Mouse (Mus musculus): ENCODE measurements around the gene Cdc42ep1.

Gene Cdc42ep1

DNA sequence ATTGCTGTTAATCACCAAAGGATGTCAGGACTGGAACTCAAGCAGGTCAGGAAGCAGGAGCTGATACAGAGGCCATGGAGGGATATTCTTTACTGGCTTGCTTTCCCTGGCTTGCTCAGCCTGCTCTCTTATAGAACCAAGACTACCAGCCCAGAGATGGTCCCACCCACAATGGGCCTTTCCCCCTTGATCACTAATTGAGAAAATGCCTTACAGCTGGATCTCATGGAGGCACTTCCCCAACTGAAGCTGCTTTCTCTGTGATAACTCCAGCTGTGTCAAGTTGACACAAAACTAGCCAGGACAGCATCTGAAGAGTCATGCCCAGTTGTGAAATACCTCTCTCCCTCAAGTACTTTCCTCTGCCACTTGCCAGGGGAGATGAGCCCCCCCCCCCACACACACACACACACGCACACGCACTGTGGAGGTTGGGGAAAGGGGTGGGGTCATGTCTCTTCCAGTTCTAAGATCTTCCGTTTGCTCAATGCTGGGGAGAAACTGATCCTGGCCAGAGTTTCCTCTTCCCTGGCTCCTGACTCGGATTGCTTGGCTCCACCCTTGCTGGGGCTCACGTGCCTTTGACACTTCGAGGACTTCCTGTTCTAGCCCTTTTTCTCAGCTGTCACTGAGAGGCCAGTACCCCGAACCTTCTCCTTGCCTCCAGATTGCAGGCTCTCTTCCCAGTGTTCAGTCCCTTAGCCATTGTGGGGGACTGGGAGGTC is 36.5 kb downstream of the Cdc42ep1 start:
- DNase-seq: peak; percentile 71

DNA sequence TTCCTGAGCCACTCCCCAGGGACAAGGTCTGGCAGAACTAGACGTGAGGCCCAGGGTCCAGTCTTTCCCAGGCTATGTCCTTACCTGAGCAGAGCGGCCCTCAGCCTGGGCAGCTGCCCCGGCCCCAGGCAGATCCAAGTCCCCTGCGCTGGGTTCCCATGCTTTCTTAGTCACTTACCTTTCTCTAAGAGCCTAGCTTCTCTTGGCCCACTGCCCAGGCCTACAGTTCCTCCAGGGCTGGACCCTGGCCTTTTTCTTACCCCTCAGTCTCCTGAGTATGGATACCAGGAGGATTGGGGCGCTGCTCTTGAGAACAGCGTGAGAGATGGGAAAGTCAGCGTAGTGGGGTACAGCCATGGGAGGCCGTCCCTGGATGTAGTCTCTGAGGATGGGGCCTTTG is 38.0 kb downstream of the Cdc42ep1 start:
- DNase-seq: no peak

GRCm38 (mm10) chr15:78881828-78882227 is 39.4 kb downstream of the Cdc42ep1 start:
- no peak for DNase-seq

DNA sequence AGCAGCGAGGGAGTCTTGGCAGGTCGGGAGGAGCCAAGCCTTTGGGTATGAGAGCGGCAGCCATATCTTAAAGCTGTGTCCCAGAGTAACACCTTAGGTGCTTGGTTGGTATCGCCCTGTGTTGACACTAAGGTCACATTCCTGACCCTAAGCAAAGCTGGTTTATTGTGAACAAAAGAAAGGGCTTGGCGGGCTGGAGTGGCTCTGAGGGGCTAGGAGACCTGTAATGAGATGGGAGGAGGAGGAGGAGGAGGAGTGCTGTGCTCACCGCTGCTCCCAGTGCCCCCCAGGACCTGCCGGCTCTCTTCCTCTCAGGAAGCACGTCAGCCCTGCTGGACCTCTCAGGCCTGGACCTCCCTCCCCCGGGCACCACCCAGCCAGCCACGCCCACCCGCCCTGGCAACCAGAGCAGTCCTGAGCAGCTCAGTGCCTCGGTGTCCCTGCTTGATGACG is 47.0 kb downstream of the Cdc42ep1 start:
- DNase-seq: peak; percentile 57 to 65

DNA sequence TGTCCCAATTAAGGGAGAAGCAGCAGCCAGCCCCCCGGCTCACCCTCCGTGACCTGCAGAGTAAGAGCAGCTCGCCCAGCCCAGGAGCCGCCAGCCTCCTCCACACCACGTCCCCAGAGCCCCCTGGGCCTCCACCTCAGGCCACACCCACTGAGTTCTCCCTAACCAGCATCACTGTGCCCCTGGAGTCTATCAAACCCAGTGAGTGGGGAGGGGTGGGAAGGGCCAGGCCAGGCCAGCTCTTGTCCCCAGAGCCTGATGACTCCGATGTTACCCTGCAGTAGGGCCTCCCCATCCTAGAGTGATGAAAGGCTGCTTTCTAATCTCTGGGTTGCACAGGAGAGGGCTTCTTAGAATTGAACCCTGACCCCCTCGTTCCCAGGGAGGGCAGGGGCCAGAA is 50.0 kb downstream of the Cdc42ep1 start:
- DNase-seq: no peak

GRCm38 (mm10) chr15:78894726-78895125 is 52.3 kb downstream of the Cdc42ep1 start:
- no peak for DNase-seq

DNA sequence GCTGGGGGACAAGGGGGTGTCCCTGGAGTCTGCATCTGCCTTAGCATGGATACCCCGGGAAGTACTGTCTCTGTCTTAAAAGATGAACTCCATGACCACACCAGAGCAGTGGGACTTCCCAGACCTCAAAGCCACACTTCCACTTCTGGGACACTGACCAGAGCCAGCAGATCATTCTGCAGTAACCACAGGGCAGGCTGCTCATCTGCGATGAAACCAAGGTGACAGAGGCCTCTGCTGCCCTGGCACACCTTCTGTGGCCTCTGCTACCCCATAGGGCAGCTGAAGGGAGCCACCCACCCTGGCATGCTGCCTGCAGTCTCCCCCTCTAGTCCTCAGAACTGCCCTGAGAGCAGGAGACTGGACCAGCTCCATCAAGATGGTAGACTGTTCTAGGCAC is 53.3 kb downstream of the Cdc42ep1 start:
- DNase-seq: no peak

DNA sequence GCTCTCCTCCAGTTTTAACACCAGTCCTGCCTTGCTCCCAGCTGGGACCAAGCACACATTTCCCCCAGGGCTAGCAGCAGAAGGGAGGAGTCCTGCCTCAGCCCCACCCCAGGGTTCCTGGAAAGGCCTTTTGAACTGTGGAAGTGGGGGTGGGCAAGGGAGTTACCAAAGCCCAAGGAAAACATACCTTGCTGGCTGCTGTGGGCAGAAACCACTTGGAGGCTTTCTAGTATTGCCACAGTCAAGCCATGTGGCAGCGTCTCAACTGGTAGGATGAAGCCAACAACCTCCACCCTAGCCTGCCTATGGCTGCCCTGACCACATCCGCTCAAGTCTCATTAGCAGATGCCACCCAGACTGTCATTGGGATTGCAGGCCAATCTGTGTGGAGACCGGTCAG is 53.7 kb downstream of the Cdc42ep1 start:
- DNase-seq: peak; percentile 72 to 78

DNA sequence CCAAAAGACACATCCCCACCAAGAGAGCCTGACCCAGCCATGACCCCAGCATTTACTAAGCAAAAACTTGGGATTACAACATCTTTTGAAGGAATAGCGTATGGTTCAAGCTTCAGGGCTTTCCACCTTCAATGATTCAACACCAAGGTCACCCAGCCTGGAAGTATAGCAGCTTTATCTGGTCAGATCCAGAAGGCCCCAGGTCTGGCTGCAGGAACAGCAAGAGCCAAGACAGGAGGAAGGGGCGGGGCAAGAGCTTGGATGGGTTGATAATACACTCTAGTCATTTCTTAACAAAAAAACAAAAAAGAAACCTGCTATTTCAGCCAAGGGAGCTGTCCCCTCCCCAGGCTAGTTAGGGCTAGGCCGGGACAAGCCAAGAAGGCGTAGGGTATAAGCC is 55.1 kb downstream of the Cdc42ep1 start:
- no peak for DNase-seq

DNA sequence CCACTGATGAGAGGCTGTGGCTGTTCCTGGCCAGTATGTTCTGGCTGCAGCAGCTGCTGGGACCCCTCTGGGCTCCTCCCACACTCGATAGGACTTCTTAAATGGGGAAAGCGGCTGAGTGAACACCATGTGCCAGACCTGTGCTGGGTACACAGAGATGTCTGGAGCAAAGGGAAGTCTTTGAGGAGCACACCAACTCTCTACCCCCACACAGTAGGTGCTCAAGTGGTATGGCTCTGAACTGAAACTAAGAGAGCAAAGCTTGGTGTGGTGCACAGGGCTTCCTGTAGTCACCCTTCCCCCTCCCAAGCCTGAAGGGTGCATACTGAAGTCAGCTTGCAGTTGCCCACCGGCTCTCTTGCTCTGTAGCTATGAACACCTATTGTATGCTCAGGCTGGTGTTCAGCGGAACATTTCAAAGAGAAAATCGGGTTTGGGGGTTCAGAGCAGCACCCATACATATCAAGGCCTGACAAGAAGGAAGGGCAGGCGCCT is 56.1 kb downstream of the Cdc42ep1 start:
- DNase-seq: no peak

- no peak for DNase-seq
Measured at GRCm38 (mm10) chr15:78899409-78899739, 57.0 kb downstream of the Cdc42ep1 start, which contains the start of gene Gm49510. Gene Gm49510 (plus strand): TSS chr15:78899667.

DNA sequence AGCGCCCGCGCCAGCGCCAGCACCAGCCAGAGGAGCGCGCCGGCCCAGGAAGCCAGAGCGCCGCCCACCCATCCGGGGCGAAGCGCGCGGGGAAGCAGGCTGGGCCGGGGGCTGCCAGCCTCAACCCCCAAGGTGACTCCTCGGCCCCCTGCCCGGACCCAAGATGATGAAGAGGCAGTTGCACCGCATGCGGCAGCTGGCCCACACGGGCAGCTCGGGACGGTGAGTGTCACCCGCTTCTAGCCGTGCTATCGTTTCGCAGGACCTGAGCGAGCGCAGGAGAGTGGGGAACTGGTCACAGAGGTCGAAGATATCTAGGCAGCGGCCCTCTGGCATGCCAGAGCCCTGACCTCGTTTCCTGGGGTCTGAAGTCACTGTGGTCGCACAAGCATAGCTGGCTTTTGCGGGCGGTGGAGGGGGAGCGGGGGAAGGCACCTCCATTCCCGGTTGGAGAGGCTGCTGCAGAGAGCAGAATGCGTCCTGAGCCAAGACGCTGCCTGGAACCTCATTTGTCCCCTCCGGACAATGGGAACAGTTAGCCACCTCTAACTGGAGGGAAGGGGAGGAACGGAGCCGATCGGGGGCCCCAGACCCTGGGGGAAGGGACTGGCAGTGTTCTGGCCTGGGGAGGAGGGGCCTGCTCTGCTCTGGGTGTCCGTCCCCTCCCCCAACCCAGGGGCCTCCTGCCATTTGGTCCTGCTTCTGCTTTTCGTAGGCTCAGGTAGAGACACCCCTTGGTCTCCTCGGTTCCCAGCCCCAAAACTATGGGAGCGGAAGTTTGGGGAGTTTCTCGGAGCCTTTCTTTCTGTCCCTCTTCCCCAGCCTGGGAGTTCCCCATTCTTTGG is 57.5 kb downstream of the Cdc42ep1 start, which contains the start of gene Sh3bp1:
Sh3bp1 (plus strand) TSS at position 29 of the 845 bp plus-strand sequence.
- DNase-seq: peak; percentile 71 to 76

All from lung, adult 18-20 months (tissue).